Mouse (Mus musculus): ENCODE data around the gene Aldh9a1.

DNA sequence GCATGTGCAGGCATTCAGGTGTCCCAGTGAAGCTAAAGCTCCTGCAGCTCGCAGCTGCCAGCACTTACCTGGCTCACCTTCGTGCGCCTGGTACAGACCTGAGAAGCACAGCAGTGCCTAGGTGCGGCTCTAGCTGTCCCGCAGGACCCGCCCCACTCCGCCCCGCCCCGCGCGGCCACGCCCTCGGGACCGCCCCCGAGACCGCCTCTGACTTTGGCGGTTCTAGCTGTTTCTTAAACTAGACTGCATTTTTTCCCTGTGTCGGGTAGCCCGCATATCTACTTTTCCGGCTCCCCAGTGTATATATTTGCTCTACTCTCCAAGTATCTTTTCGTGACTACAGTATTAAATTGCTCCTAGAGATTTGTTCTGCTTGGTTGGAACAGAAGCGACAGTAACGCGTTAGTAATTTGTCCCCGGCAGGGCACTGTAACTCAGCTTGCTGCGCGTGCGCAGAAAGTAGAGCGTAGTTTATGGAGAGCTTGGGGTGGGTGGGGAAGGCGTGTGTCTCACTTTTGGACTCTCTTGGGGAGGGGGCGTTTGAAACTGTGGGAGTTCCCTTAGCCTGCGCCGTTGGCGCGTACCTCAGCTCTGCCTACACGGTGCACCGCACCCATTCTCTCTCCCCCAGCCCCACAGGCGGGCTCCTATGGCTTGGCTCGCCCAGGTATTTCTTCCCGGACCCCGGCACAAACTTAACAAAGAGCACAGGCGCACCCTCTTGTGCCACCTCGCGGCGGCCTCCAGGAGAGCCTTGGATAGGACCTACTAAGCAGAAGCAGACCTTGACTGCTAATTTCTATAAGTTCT is 44.1 kb downstream of the Aldh9a1 start, which contains the start of gene Mgst3:
- TF ChIP-seq FLI1 (IDR thresholded peaks at IDR 0.05; ENCODE audit: low read length) = no peak
- no peak for TF ChIP-seq GATA1 (IDR thresholded peaks at IDR 0.05; ENCODE audit: borderline replicate concordance, low read length)

All from megakaryocyte, embryonic 14.5 days (primary cell).